Mouse (Mus musculus): ENCODE measurements around the gene Zdhhc12. TPM values are rescaled to one million over a fixed set of nuclear protein-coding genes. Genes with fewer than 3 reads are reported as not detected.
"Not testable (repeated sequence)": the region's sequence is repeated elsewhere in the genome, so short reads cannot be mapped to it uniquely, and the experiment has no call there.

Gene Zdhhc12
- total RNA-seq (2021): 13.9 and 18.3 TPM in 2 replicates
- long read RNA-seq, experiment 1, transcript Zdhhc12-202 (5 exons, 1,165 nt): major isoform, 15 of 29 reads
- long read RNA-seq, experiment 1, transcript Zdhhc12-201 (5 exons, 1,187 nt): minor isoform, 8 of 29 reads
- long read RNA-seq, experiment 1, partial matches to known transcripts: 0 of 29 reads
- long read RNA-seq, experiment 1, other reads (novel, unspliced or antisense): 6 of 29 reads
- long read RNA-seq, experiment 2, transcript Zdhhc12-202 (5 exons, 1,165 nt): major isoform, 14 of 20 reads
- long read RNA-seq, experiment 2, partial matches to known transcripts: 2 of 20 reads
- long read RNA-seq, experiment 2, other reads (novel, unspliced or antisense): 3 of 20 reads

DNA sequence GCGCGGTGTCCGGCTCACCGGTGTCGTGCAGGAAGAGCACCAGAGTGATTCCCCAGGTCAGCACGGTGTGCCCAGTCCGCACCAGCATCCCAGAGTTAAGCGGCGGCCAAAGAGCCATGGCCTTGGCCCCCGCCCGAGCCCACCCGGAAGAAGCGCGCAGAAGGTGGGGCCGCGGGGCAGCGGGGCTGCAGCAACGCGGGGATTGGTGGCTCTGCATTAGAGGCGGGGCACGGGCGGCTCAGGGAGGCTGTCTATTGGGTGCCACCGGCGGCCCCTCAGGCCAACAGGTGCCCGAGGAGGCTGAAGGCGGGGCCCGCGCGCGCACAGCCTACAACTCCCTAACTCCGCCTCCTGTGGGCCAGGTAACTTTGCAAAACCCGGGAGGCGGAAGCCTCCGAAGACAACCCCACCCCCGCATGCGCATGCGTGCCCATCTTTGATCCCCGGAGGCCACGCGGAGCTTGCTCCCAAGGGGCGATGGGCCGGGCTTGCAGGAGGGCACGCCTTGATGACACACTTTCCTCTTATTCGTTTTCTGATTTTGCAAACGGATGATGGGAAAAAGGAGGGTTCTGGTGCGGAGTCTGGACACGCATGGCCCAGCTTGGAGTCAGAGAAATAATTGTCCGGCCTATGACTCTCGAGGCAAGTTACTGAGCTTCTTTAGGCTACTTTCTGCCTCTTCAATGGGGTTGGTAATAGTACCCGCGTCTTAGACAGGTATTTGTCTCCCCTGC lies at the start of gene Zdhhc12:
Gene Zdhhc12 (minus strand): TSS at position 178 of the 737 bp plus-strand sequence.
- peak; percentile 98 for DNase-seq

- not testable (repeated sequence) for DNase-seq
These were observed 46.6 kb upstream of the Zdhhc12 start for GRCm38 (mm10) chr2:30140021-30140420.

- DNase-seq: no peak
These were observed 43.0 kb upstream of the Zdhhc12 start for GRCm38 (mm10) chr2:30136458-30136857.

GRCm38 (mm10) chr2:30134928-30135620 lies 41.6 kb upstream of the Zdhhc12 start:
- DNase-seq: no peak

GRCm38 (mm10) chr2:30134378-30134711 lies 40.9 kb upstream of the Zdhhc12 start:
- no peak for DNase-seq

DNA sequence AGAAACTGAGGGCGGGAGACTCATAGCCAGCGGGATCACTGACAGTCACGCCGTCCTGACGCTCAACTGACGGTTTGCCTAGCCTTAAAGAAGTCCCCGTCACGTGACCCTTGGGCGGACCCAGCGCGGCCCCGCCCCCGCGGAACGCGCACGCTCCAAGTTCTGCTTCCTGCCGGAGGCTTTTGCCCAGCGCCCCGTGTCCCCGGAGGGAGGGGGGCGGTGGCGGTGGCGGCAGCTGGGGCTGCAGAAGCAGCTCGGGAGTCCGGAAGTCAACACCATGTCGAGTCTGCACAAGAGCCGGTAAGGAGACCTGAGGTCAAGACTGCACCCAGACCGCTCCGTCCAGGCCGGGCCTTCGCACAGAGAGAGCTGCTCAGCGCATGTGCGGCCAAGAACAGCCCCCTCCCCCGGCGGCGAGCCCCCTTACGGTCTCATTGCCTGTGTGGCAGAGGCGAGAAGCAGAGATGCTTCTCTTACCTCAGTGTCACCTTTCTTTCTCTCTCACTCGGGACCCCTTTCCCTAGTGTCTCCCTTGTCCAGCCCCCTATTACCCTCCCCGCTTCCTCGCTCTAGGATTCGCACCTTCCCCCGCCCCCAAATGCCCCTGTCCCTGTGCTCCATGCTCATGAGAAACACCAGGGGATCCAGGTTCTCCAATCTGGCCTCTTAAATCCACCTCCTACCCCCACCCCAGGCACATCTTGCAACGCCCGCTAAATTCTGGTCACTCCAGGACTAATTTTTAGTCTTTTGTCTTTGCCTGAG lies 40.3 kb upstream of the Zdhhc12 start, which contains the start of gene Tbc1d13:
Gene Tbc1d13 (plus strand): TSS at position 134 of the 765 bp plus-strand sequence.
- peak; percentile 99 for DNase-seq

DNA sequence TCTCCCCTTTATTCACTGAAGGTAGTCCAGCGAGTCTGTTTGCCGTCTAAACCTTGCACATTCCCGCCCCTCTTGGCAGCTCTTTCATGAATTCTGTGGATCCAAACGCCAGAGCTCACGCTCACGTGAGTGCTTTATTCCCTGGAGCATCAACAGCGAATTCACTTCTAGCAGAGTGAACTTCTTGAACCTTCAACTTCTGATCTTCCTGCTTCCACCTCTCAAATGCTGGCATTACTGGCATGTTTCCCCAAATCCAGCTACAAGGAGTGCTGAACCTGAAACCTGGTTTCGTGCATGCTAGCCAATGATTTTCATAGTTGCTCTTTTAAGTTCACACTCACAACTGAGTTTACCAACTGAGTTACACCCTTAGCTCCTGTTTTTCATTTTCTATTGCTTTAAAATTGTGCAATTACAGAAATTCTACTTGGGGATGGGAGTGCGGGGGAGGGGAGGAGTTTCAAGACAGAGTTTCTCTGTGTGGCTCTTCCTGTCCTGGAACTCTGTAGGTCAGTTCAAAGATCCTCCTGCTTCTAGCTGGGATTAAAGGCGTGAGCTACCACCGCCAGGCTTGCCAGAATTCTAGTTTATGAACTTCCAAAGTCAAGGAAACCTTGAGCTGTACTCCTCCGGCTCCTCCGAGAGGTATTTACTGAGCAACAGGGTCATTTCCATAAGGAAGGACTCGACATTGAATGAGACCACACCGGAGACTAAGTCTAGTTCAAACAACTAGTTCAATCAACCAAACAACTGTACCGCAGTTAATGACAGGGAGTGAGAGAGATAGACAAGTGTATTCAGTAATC lies 39.6 kb upstream of the Zdhhc12 start:
- DNase-seq: peak; percentile 68

GRCm38 (mm10) chr2:30131240-30131639 lies 37.8 kb upstream of the Zdhhc12 start:
- DNase-seq: not testable (repeated sequence)

- no peak for DNase-seq
These were observed 36.7 kb upstream of the Zdhhc12 start for GRCm38 (mm10) chr2:30130156-30130555.

GRCm38 (mm10) chr2:30128789-30129188 lies 35.3 kb upstream of the Zdhhc12 start:
- DNase-seq: peak; percentile 49

GRCm38 (mm10) chr2:30124472-30125274 lies 31.2 kb upstream of the Zdhhc12 start, which contains the start of gene Zer1:
Gene Zer1 (minus strand): TSS chr2:30124585.
- DNase-seq: peak; percentile 98

GRCm38 (mm10) chr2:30123729-30124471 lies 30.5 kb upstream of the Zdhhc12 start:
- DNase-seq: peak; percentile 30

- DNase-seq: no peak
These were observed 29.3 kb upstream of the Zdhhc12 start for GRCm38 (mm10) chr2:30122766-30123165.

GRCm38 (mm10) chr2:30120269-30120668 lies 26.8 kb upstream of the Zdhhc12 start:
- no peak for DNase-seq

GRCm38 (mm10) chr2:30119641-30120051 lies 26.2 kb upstream of the Zdhhc12 start:
- no peak for DNase-seq

- no peak for DNase-seq
These were observed 19.1 kb upstream of the Zdhhc12 start for GRCm38 (mm10) chr2:30112564-30112963.

- no peak for DNase-seq
These were observed 18.1 kb upstream of the Zdhhc12 start for GRCm38 (mm10) chr2:30111500-30111899.

- no peak for DNase-seq
These were observed 14.8 kb upstream of the Zdhhc12 start for GRCm38 (mm10) chr2:30108260-30108659.

GRCm38 (mm10) chr2:30107646-30108045 lies 14.2 kb upstream of the Zdhhc12 start:
- DNase-seq: peak; percentile 64
